Mouse (Mus musculus): ENCODE measurements around the gene D10Wsu102e. TPM values are rescaled to one million over a fixed set of nuclear protein-coding genes. Genes with fewer than 3 reads are reported as not detected.
"Not testable (repeated sequence)": the region's sequence is repeated elsewhere in the genome, so short reads cannot be mapped to it uniquely, and the experiment has no call there.

D10Wsu102e gene
- polyA plus RNA-seq, 1 experiment = 0.24 TPM

DNA sequence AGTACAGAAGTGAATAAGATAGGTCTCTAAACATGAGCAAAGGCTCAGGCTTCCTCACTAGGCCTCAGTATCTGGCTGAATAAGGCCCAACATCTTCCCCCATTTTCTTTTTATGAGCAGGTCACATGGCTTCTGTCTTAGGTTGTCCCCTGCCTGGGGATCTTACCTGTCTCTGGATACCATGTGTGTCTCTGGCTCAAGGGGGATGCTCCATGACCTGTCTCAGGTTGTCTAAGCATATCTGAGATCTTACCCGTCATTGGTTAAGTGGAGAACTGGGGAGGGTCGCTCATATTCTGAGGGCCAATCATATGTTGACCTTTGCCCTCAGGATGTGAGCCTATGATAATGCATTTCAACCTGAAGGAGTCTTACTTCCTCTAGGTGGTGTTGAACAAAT lies 20.5 kb downstream of the D10Wsu102e start:
- TF ChIP-seq CTCF (IDR thresholded peaks at IDR 0.05; ENCODE audit: insufficient read depth, low read length) = no peak
- TF ChIP-seq POLR2A (IDR thresholded peaks at IDR 0.05; ENCODE audit: borderline replicate concordance, extremely low read depth, low read depth, low read length) = no peak
- Histone ChIP-seq H3K4me3 (replicated peaks; ENCODE audit: extremely low read depth, low read depth, low read length) (no peak overlapping the region), H3K4me1 (ENCODE audit: control insufficient read depth, insufficient read depth, low read length) (no peaks in the 10 kb centered on the region)
- 95% methylated on average over 2 of the region's 2 CpGs for WGBS
- DNase-seq = no peak

DNA sequence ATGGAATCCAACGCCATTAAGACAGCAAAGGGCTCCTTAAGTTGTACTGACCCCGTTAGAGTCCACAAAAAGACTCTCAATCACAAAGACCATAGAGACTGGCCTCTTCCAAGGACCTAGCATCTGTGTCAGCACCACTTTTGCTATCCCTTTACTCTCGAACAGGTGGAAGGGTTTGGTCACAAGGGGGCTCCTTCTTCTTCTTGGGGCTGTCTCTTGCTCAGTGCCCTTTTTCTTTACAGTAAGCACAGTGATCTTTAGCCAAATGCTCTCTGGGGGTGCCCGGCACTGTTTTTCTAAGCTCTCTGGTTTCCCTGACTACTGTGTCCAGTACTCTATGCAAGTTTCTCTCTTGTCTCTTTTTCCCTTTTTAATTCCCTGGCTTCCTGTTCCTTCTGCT lies 22.5 kb downstream of the D10Wsu102e start:
- no peak overlapping the region for H3K4me3 ChIP-seq (replicated peaks; ENCODE audit: extremely low read depth, low read depth, low read length)
- WGBS = 88% methylated on average over 4 of the region's 4 CpGs
- TF ChIP-seq CTCF (IDR thresholded peaks at IDR 0.05; ENCODE audit: insufficient read depth, low read length) = no peak
- no peak for TF ChIP-seq POLR2A (IDR thresholded peaks at IDR 0.05; ENCODE audit: borderline replicate concordance, extremely low read depth, low read depth, low read length)
- H3K4me1 ChIP-seq (ENCODE audit: control insufficient read depth, insufficient read depth, low read length) = no peaks in the 10 kb centered on the region
- no peak for DNase-seq

DNA sequence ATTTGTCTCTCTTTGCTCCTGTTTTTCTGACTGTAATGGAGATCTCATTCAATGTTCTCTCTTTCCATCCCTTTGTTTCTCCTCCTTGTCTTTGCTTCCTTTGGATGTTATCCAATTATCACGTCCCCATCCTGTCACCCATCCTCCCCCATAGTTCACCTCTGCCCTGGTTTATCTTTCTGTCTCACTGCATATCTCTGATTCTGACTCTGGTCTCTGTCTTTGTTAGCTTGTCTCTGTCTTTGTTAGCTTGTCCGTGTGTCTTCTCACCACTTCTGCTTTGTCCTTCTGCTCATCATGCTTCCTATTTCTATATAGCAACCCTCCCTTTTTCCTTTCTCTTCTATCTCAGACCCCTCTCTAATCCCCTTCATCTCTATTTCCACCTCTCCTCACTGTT lies 23.0 kb downstream of the D10Wsu102e start:
- no peaks in the 10 kb centered on the region for H3K4me1 ChIP-seq (ENCODE audit: control insufficient read depth, insufficient read depth, low read length)
- TF ChIP-seq POLR2A (IDR thresholded peaks at IDR 0.05; ENCODE audit: borderline replicate concordance, extremely low read depth, low read depth, low read length) = no peak
- no peak for TF ChIP-seq CTCF (IDR thresholded peaks at IDR 0.05; ENCODE audit: insufficient read depth, low read length)
- no peak for DNase-seq
- no peak overlapping the region for H3K4me3 ChIP-seq (replicated peaks; ENCODE audit: extremely low read depth, low read depth, low read length)
- 55% methylated on average over 2 of the region's 2 CpGs for WGBS

DNA sequence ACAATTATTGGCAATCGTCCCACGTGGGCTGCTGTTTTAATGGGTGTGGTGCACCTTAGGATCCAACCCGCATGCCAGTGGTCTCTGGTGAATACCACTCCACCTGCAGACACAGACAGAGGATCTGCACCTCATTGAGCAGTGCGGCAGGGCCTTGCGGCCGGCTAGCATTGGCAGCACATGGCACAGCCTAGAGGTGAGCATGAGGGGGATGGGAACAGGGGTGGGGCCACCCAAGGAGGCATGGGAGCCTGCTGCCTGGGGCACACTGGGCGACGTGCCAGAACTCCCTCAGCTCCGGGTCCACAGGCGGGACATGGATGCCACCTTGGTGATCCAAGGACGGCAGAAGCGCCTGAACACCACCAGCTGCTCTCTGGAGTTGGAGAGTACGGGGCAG lies 23.8 kb downstream of the D10Wsu102e start:
- no peaks in the 10 kb centered on the region for H3K4me1 ChIP-seq (ENCODE audit: control insufficient read depth, insufficient read depth, low read length)
- no peak overlapping the region for H3K4me3 ChIP-seq (replicated peaks; ENCODE audit: extremely low read depth, low read depth, low read length)
- DNase-seq = no peak
- TF ChIP-seq POLR2A (IDR thresholded peaks at IDR 0.05; ENCODE audit: borderline replicate concordance, extremely low read depth, low read depth, low read length) (no peak), CTCF (IDR thresholded peaks at IDR 0.05; ENCODE audit: insufficient read depth, low read length) (no peak)
- WGBS = 83% methylated on average over 13 of the region's 13 CpGs

DNA sequence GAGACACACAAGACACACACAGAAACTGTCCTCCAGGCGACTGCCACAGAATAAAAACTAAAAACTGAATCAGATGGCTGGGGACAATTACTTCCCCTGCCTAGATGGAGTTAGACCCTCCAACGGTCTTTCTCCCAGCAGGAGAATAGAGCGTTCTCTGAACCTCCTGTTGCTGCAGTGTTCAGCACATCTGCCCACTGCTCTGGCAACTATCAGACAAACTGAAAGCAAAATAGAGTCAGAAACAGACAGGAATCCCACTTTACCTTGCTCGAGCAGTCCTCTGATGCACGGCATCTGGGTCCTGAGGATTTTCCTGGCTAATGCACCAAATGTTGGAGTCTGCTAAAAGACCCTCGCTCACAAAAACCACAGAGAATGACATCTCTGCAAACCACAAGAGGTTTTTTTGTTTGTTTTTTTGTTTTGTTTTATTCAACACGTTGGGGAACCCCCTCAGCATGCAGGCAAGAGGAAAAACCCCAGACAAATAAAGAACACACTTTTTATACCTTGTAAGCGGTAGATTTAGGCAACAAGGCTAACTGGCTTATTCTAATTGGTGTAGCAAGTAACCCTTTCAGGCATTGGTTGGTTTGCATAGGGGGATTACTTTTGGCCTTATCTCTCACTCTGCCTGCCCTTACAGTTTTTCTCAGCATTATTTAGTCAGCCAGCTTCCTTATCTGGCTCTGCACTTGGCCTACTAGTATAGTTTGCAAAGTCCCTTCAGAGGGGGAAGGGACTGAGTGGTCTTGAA lies 24.6 kb downstream of the D10Wsu102e start:
- Histone ChIP-seq H3K4me3 (replicated peaks; ENCODE audit: extremely low read depth, low read depth, low read length) (no peak overlapping the region), H3K4me1 (ENCODE audit: control insufficient read depth, insufficient read depth, low read length) (no peaks in the 10 kb centered on the region)
- TF ChIP-seq CTCF (IDR thresholded peaks at IDR 0.05; ENCODE audit: insufficient read depth, low read length) (no peak), POLR2A (IDR thresholded peaks at IDR 0.05; ENCODE audit: borderline replicate concordance, extremely low read depth, low read depth, low read length) (no peak)
- 90% methylated on average over 8 of the region's 8 CpGs for WGBS
- DNase-seq = no peak

DNA sequence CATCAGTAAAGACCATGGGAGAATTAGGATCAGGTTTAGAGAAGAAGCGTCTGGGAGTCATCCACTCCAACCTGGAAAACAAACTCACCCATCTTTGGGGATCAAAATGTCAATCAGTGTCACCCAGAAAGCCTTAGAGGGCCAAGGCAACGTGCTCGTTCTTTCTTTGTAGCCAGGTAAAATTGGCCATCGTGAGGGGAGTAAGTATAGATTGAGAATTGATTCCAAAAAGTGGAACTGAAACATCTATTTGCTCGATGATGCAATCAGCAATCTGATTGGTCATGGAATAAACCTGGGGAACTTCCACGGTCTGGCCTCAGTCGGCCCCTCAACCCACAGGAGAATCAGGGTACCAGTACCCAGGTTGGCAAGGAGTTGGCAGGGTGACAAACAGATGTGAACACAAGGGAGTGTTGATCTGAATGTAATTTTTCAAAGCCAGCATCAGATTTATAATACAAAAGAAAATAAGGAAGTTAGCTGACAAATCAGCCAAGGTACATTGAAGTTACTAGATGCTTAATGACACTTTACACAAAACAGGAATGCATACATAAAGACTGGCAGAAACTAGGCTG lies 25.4 kb downstream of the D10Wsu102e start:
- H3K4me3 ChIP-seq (replicated peaks; ENCODE audit: extremely low read depth, low read depth, low read length) = no peak overlapping the region
- no peak for DNase-seq
- H3K4me1 ChIP-seq (ENCODE audit: control insufficient read depth, insufficient read depth, low read length) = no peaks in the 10 kb centered on the region
- 91% methylated on average over 7 of the region's 7 CpGs for WGBS
- TF ChIP-seq POLR2A (IDR thresholded peaks at IDR 0.05; ENCODE audit: borderline replicate concordance, extremely low read depth, low read depth, low read length) (no peak), CTCF (IDR thresholded peaks at IDR 0.05; ENCODE audit: insufficient read depth, low read length) (no peak)

DNA sequence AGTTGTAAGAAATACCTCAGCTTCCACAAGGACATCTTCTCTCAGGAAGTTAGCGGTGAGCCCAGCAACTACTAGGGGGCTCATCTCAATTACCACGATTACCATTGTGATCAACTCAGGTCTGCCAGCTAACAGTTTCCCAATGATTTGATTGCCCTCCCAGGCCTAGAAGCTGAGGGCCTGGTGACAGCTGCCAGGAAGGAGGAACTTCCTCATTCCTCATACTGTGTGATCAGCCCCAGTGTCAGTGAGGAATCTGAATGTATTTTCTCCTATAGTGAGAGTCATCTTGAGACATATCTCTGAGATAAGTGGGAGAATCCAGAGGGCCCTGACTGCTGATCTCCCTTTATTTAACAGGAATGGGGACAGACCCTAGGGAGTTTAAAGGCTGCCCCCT lies 37.3 kb downstream of the D10Wsu102e start:
- TF ChIP-seq POLR2A (IDR thresholded peaks at IDR 0.05; ENCODE audit: borderline replicate concordance, extremely low read depth, low read depth, low read length) = no peak
- no peak for TF ChIP-seq CTCF (IDR thresholded peaks at IDR 0.05; ENCODE audit: insufficient read depth, low read length)
- no peak for DNase-seq
- Histone ChIP-seq H3K4me1 (ENCODE audit: control insufficient read depth, insufficient read depth, low read length) (no peaks in the 10 kb centered on the region), H3K4me3 (replicated peaks; ENCODE audit: extremely low read depth, low read depth, low read length) (no peak overlapping the region)
- 86% methylated on average over 2 of the region's 2 CpGs for WGBS

DNA sequence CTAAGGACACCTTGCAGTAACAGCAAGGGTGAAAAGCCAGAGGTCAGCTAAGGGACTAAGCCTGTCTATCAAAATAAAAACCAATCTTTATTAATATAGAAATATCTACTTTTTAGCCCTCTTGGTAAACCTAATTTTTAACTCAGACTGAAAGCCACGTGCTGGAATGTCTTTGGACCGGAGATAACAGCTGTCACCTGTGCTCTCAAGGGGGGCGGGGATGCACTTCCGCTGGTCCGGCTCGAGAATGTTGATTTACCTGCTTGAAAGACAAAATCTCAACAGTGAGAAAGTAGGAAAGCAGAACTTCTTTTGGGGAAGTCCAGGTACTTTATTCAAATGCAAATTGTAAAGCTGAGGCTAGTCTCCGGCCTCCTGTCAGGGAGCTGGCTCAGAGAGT lies 40.9 kb downstream of the D10Wsu102e start:
- not testable (repeated sequence) for H3K4me3 ChIP-seq (replicated peaks; ENCODE audit: extremely low read depth, low read depth, low read length); H3K4me1 ChIP-seq (ENCODE audit: control insufficient read depth, insufficient read depth, low read length); DNase-seq
- WGBS = 73% methylated on average over 7 of the region's 7 CpGs

DNA sequence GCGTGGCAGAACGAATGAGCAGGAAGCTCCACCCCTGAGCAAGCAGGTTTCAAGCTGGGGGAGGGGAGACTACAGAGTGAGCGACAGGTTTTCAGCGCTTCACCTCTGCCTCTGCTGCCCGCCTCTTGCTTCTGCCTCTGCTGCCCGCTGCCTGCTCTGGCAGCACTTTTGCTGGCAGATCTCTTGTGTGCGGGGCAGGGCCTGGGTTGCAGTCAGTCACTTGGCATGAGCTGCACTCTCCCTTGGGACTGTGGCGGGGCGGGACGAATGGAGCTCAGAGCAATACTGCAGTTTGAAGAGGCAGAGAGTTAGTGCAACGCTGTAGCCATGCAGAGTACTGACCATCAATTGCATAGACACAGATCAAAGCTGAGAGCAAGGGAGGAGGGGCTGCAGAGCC lies 45.0 kb downstream of the D10Wsu102e start:
- no peak for TF ChIP-seq CTCF (IDR thresholded peaks at IDR 0.05; ENCODE audit: insufficient read depth, low read length)
- no peak for TF ChIP-seq POLR2A (IDR thresholded peaks at IDR 0.05; ENCODE audit: borderline replicate concordance, extremely low read depth, low read depth, low read length)
- H3K4me1 ChIP-seq (ENCODE audit: control insufficient read depth, insufficient read depth, low read length) = no peaks in the 10 kb centered on the region
- DNase-seq = no peak
- 86% methylated on average over 11 of the region's 11 CpGs for WGBS
- no peak overlapping the region for H3K4me3 ChIP-seq (replicated peaks; ENCODE audit: extremely low read depth, low read depth, low read length)

DNA sequence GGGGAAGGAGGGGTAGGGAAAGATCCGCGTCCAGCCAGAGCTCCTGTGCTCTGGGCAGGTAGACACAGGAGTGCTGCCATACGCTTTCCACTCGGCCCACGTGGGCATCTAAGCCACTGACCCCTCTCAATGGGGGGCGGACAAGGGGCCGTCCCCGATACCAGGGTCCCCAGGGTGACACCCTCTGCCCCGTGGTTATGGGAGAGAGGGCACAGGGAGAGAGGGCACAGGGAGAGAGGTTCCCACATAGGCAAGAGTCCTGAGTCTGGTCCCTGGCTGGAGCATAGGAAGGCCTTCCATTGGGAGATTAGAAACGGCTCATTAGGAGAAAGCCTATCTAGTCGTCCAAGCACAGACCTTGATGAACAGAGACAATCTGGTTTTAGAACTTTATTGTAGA lies 45.7 kb downstream of the D10Wsu102e start:
- Histone ChIP-seq H3K4me1 (ENCODE audit: control insufficient read depth, insufficient read depth, low read length) (no peaks in the 10 kb centered on the region), H3K4me3 (replicated peaks; ENCODE audit: extremely low read depth, low read depth, low read length) (no peak overlapping the region)
- DNase-seq = no peak
- TF ChIP-seq CTCF (IDR thresholded peaks at IDR 0.05; ENCODE audit: insufficient read depth, low read length) (no peak), POLR2A (IDR thresholded peaks at IDR 0.05; ENCODE audit: borderline replicate concordance, extremely low read depth, low read depth, low read length) (no peak)
- 92% methylated on average over 11 of the region's 11 CpGs for WGBS
